Mouse (Mus musculus) B cell, adult 2 months (primary cell): ENCODE results near the gene Lrrfip2.
A peak's percentile ranks its signal among the peaks of the same experiment; 100 is the strongest.

Experiments used
- DNase-seq, 2 experiments: peaks; one replicate each; pipeline ENCODE4 v3.0.0; 2022

Lrrfip2 gene

GRCm38 (mm10) chr9:111118252-111118890 is 979 bp downstream of the Lrrfip2 start:
- DNase-seq: peak; percentile 40 to 42

DNA sequence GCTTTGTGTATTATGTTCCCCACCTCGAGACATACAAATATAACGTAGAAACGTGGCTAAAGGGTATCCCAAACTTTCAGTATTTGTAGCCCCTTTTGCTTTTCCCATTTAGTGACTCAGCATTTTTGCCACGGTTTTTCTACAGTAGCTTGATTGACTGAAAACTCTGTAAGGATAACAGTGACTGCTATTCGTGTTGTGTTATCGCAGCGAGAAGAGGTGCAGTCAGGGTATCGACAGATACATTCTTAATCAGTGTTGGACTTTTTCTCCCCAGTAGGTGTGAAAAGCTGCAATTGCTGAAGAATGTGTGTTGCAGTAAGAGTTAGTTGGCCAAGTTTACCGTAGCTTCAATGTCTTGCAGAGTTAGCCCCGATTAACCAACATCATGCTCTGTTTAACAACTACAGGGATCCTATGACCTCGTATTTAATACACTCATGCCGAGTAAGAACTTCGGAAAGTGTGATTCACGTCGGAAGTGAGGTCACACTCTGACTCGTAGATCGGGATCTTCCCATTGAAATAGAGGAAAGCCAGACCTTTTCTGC is 1.6 kb downstream of the Lrrfip2 start:
- DNase-seq: peak in 1 of 2 experiments; percentile 6

DNA sequence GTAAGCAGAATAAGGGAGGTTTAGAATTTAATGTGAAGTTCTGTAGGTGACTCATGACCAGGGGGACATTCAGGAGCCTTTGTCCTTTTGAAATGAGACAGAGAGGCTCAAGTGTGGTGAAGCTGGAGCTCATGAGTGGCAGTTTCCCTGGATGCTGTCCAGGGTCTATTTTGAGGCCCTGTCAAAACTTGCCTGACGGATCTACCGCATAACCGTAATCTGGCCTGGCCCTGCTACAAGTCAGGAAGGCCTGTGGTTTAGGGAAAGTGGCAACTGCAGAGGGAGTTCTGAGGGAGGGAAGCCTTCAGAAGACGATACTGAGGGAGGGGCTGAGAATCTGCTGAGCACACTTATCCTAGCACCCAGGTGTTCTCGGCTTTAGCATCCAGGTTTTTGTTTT is 5.1 kb downstream of the Lrrfip2 start:
- DNase-seq: no peak

DNA sequence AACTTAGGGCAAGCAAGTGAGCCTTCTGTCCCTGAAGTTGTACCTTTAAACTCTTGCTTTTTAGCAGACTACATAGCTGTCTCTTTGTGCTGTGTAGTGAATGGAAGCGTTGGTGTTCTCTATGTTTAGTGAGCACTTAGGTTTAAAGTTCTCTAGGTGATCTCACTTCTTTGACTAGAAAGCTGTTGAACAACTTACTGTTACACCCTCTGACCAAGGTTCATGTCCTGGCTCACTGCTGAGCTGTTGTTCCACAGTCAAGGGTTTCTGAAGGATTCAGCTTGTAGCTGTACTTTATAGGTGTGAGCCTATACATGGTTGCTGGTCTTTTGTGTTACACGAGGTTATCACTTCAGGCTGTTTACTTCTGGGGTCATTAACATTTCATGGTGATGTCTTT is 5.9 kb downstream of the Lrrfip2 start:
- no peak for DNase-seq

GRCm38 (mm10) chr9:111124440-111124839 is 7.0 kb downstream of the Lrrfip2 start:
- no peak for DNase-seq

DNA sequence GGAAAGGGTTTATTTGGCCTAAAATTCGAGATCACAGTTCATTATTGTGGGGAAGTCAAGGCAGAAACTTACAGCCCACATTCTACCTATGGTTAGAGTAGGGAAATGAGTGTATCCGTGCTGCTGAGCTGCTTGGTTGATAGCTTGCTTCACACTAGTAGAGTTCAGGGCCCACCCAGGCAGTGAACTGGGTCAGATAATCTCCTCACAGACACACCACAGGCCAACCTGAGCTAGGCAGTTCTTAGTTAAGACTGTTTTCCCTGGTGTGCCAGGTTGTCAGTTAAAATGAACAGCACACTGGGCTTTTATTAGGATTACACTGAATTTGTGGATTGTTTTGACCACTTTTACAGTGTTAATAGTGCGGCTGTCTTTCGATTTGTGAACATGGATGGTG is 9.3 kb downstream of the Lrrfip2 start:
- DNase-seq: no peak

DNA sequence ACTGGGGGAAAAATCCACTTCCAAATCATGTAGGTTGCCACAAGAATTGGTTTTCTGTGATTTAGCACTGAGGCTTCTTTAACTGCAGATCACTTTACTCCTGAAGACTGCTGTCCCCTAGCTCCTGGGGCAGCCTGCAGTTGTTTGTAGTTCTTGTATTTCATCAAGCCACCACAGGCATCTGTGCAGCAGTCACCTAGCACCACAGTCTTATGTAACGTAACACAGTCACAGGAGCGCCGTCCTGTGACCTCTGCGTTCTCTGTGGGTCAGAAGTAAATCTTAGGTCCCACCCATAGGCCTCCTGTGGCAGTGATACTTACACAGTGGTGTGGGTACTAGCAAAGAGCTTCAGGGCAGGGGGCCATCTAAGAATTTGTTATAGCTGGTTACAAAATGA is 10.4 kb downstream of the Lrrfip2 start:
- DNase-seq: no peak

DNA sequence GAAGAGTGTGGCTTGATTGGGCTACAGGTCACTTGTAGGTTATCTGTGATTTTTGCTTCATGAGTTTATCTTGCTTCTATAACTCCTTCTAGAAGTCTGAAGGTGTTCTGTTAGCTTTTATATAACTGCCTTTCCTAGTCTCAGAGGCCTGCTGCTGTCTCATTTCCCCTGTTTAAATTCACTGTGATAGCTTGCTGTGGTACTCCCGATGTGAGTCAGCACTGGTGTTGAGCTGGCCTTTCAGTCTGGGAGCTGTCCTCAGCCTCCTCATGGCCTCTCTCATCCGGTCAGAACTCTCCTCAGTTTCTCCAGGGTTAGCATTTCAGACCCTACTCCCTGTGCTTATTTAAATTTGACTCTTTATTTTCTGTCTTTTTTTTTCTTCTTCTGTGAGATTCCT is 12.7 kb downstream of the Lrrfip2 start:
- no peak for DNase-seq

GRCm38 (mm10) chr9:111138161-111138560 is 20.8 kb downstream of the Lrrfip2 start:
- DNase-seq: no peak

- DNase-seq: no peak
These were observed 25.3 kb downstream of the Lrrfip2 start for GRCm38 (mm10) chr9:111142721-111143120.

DNA sequence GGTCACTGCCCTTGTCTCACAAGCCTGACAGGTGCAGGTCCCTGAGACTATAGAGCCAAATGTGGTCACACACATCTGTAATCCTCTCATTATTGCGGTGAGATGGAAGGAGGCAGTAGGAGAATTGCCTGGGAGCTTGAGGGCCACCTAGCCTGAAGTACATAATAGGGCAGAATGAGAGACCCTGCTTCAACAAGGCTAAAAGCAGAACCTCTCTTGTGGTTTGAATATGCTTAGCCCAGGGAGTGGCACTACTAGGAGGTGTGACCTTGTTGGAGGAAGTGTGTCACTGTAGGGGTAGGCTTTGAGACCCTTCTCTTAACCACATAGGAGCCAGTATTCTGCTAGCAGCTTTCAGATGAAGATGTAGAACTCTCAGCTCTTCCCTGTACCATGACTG is 26.0 kb downstream of the Lrrfip2 start:
- no peak for DNase-seq

DNA sequence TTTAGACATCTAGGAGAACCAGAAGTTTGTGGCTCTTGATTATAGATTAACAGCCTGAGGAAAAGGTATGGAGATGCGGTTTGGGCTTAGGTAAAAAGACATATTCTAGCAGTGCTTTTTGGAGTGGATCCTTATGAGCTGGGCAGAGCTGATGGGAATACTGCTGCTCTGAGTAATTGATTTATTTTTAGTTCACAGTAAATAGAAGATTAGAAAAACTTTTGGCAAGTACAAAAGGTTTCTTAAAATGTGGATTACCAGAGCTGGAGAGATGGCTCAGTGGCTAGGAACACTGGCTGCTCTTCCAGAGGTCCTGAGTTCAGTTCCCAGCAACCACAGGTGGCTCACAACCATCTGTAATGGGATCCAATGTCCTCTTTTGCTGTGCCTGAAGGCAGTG is 27.3 kb downstream of the Lrrfip2 start:
- no peak for DNase-seq

GRCm38 (mm10) chr9:111145497-111146190 is 28.3 kb downstream of the Lrrfip2 start:
- no peak for DNase-seq

DNA sequence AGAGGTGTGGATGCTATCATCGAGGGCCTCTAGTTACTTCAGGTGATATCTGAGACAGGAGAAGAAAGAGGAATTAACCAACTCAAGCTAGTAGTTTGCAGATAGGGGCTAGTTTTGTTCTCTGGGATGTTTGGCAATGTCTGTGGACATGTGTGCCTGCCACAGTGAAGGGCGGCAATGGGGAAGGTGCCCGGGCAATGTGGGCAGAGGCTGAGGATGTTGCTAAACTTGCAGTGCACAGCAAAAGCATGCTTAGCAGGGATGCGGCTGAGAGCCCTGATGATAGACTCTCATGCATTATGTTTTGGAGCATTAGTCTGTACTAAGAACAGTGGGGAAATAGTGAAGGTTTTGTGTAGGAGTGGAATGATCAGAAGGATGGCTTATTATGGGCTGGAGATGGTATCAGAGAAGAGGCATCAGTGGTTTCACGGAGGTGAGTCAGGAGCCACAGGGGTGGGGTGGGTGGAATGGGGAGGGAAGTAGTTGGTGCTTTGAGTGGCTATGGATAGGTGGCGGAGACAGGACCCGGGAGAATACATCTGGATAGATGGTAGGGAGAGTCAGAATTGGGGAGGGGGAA is 28.9 kb downstream of the Lrrfip2 start:
- DNase-seq: no peak

- DNase-seq: no peak
These were observed 30.6 kb downstream of the Lrrfip2 start for GRCm38 (mm10) chr9:111148006-111148405.

GRCm38 (mm10) chr9:111148414-111148813 is 31.0 kb downstream of the Lrrfip2 start:
- no peak for DNase-seq

- DNase-seq: no peak
These were observed 32.0 kb downstream of the Lrrfip2 start for GRCm38 (mm10) chr9:111149188-111149945.

DNA sequence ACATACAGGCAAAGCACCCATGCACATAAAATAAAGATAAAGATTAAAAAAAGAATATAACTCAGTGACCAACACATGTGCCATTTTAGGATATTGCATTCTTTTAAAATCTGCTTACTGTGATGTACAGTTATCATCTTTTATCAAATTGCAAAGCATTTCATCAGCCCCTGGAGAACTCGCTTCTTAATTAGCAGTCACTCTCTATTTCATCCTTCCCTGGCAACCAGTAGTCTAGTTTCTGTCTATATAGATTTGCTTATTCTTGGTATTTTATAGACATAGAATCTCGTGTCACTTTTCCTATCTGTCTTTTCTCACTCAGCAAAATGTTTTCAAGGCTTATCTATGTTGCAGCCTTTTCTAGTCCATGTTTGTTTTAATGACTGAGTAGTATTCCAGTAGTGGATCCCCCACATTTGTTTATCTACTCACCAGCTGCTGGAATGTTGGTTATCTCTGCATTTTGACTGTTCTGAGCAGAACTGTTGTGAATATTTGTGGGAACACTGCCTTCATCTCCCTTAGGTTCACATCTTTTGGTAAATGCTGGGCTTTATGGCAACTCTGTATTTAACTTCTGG is 35.0 kb downstream of the Lrrfip2 start:
- no peak for DNase-seq

DNA sequence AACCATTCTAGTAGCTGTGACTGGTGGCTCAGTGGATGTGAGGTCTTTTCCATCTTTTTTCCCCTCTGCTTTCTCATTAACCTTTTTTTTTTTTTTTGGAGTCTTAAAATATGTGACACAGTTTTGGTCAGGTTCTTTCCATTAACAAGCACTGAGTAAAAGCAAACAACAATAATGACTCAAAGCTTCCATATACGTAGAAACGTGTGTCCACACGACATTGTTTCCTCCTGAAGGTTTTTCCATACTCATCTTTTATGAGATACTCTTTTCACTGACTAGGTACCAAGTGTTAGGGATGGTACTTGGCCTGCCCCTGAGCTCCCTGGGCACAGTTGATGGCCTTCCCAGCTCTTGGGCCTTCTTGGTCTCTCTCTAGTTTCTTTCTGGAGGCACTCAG is 35.6 kb downstream of the Lrrfip2 start:
- no peak for DNase-seq

DNA sequence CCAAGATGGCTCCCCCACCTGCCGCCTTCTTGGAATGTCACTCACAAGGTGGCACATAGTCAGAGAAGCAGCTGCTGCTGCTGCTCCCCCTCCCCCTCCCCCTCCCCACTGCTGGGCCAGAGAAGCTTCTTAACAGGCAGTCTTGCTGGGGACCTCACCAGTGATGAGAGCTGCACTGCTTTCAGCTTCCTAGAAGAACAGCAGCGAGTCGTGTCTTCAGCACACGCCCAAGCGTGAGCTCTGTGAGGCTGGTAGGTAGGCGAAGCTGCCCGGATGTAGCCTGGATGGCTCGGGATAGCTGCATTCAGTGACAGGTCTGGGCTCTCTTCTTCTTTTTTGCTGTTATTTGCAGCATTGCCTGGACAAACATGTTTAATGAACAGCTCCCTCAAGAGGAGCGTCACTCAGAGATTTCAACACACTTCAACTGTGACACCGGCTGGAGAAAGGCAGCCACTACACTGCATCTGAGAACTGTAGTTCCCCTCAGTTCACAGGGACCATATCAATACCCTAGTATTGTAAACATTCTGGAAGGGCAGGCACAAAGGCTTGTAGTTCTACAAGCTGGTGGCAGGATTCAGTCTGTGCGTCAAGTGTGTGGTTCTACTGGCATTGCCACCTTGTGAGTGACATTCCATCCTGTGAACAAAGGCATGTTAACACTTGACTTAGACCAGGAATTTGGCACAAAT is 38.5 kb downstream of the Lrrfip2 start:
- DNase-seq: no peak

DNA sequence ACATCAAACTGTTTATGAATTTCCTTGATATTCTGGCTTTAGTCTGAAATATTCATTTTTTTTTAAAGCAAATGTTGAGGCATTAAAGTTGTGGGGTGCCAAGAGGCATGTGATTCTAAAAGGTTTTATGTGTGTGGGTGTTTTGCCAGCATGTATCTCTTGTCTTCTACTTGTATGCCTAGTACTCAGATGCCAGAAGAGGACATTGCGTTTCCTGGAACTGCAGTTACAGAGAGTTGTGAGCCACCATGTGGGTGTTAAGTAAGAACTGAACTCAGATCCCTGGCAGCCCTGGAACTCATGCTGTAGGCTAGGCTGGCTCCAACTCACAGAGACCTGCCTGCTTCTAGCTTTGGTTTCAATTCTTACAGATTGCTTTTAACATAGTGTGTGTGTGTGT is 42.2 kb downstream of the Lrrfip2 start:
- no peak for DNase-seq

DNA sequence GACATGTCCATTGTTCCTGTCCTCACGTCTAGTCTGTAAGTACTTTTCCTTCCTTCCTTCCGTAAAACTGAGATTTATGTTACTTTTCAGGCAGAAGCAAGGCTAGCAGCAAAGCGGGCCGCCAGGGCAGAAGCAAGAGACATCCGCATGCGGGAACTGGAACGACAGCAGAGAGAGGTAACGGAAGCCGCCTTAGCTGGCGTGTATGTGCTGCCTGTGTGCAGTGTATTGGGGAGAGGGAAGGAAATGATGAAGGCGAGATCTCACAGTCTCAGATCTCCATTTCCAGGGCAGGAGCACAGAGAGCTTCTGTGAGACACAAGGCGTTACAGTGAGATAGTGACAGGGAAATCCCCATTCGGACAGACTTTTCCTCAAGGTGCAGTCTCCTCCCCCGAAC is 43.8 kb downstream of the Lrrfip2 start:
- DNase-seq: no peak
